Mouse (Mus musculus) liver, adult 2 months (tissue): ENCODE data around the gene Hal. TPM values are rescaled to one million over a fixed set of nuclear protein-coding genes. Genes with fewer than 3 reads are reported as not detected.

Source experiments
- DNase-seq: peaks from one replicate; pipeline ENCODE4 v3.0.0-alpha.2; 2011; ENCODE audit warnings: low read depth, low spot score; ENCODE audit errors: extremely low read depth
- H3K27ac ChIP-seq: fragments of 200-500 bp; replicated peaks from 2 replicates; pipeline ENCODE4 v1.5.1; 2012; ENCODE audit warnings: low read depth, mild to moderate bottlenecking, control low read depth, inconsistent platforms, low read length; ENCODE audit not compliant: insufficient read depth
- H3K27me3 ChIP-seq: fragments of 200-500 bp; 2 replicates; pipeline ENCODE4 v1.6.1; 2012; ENCODE audit warnings: mild to moderate bottlenecking, moderate library complexity, low read length, inconsistent platforms; ENCODE audit not compliant: control insufficient read depth, insufficient read depth
- H3K36me3 ChIP-seq: fragments of 200-500 bp; 2 replicates; pipeline ENCODE4 v1.6.1; 2012; ENCODE audit warnings: low read length, inconsistent platforms; ENCODE audit not compliant: control insufficient read depth, insufficient read depth
- H3K4me1 ChIP-seq: fragments of 200-500 bp; 2 replicates; pipeline ENCODE4 v1.6.1; 2011; ENCODE audit warnings: low read length; ENCODE audit not compliant: control insufficient read depth, insufficient read depth
- H3K4me3 ChIP-seq: fragments of 200-500 bp; 2 replicates; pipeline ENCODE4 v1.5.1; 2011; ENCODE audit warnings: low read depth, mild to moderate bottlenecking, control low read depth, low read length, moderate library complexity; ENCODE audit not compliant: insufficient read depth
- H3K79me2 ChIP-seq: fragments of 200-500 bp; 2 replicates; pipeline ENCODE4 v1.6.1; 2012; ENCODE audit warnings: inconsistent platforms, mild to moderate bottlenecking, low read length, moderate library complexity; ENCODE audit not compliant: control insufficient read depth, insufficient read depth
- H3K9ac ChIP-seq: fragments of 200-500 bp; 2 replicates; pipeline ENCODE4 v1.6.1; 2012; ENCODE audit warnings: low read depth, mild to moderate bottlenecking, control low read depth, inconsistent platforms, low read length
- CTCF ChIP-seq: fragments of 200-500 bp; IDR thresholded peaks from 2 replicates; pipeline ENCODE4 v1.5.1; 2011; ENCODE audit warnings: low read depth, low read length, control low read depth
- POLR2A ChIP-seq: fragments of 200-500 bp; IDR thresholded peaks from 2 replicates; pipeline ENCODE4 v1.6.1; 2011; ENCODE audit warnings: low read length, control low read depth; ENCODE audit not compliant: insufficient read depth; ENCODE audit errors: extremely low read depth
- WGBS: fragments of 180-500 bp; shearing (Covaris S2); methylation state at CpG from one replicate; pipeline ENCODE4 v1.1.7; 2018; 5-methylcytosine and 5-hydroxymethylcytosine counted together
- polyA plus RNA-seq: library from polyadenylated mRNA; depleted of rRNA; stranded (reverse); fragments of >200 nt; gene quantifications from 2 replicates; pipeline ENCODE4 v1.2.3, GENCODE M21; 2012
- total RNA-seq: library from RNA; depleted of rRNA; stranded (reverse); fragments of >200 nt; gene quantifications from 2 replicates; pipeline ENCODE4 v1.2.3, GENCODE M21; 2014

Hal gene
- total and polyA plus RNA-seq, 2 experiments, result 293 to 348 TPM

DNA sequence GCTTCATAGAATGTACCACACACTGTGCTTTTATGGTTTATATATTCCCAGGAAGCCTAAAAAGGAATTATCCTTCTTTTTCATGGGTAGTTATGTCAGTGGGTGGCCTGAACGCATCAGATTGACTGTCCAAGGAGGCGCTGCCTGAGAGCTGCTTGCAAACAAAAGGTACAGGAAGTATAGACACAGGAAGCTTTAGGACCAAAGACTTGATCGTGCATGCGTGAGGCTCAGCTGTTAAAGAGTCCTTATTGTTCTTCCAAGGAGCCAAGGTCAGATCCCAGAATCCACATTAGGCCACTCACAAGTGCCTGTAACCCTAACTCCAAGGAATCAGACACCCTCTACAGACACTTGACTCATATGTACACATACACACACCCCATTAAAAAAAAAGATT is 53.8 kb downstream of the Hal start:
- H3K27me3 ChIP-seq, result no peaks in the 10 kb centered on the region
- DNase-seq, result no peak
- no peaks in the 10 kb centered on the region for H3K79me2 ChIP-seq
- peaks cover 17% of the 10 kb centered on the region for H3K4me1 ChIP-seq
- TF ChIP-seq POLR2A, result no peak
- TF ChIP-seq CTCF, result no peak
- H3K27ac ChIP-seq, result peak overlapping the region; percentile 46
- H3K9ac ChIP-seq, result no peak overlapping the region
- H3K4me3 ChIP-seq, result no peak overlapping the region
- 81% methylated on average over 4 of the region's 4 CpGs for WGBS
- no peaks in the 10 kb centered on the region for H3K36me3 ChIP-seq

DNA sequence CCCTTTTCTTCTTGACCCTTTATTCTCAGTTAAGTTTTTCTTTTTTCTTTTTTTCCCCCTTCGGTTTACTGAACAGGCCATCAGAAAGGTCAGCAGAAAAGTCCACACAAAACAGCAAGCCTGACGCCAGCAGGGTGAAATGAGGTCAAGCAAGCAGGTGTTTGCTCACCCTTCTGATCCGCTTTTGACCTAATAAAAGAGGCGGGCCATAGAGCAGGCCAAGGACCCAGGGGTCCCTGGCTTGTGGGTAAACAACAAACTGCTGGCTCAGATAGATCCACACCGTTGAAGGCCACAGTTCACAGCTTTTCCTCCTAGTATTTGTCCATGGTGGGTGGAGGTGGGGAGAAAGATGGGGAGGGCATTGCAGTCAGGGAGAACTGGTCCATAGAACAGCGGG is 54.6 kb downstream of the Hal start:
- Histone ChIP-seq H3K27ac (peak overlapping the region; percentile 74), H3K27me3 (no peaks in the 10 kb centered on the region), H3K79me2 (no peaks in the 10 kb centered on the region), H3K4me3 (no peak overlapping the region), H3K36me3 (no peaks in the 10 kb centered on the region), H3K9ac (no peak overlapping the region), H3K4me1 (peaks cover 13% of the 10 kb centered on the region)
- WGBS, result 20% methylated on average over 6 of the region's 6 CpGs
- TF ChIP-seq POLR2A (no peak), CTCF (no peak)
- DNase-seq, result peak; percentile 97

DNA sequence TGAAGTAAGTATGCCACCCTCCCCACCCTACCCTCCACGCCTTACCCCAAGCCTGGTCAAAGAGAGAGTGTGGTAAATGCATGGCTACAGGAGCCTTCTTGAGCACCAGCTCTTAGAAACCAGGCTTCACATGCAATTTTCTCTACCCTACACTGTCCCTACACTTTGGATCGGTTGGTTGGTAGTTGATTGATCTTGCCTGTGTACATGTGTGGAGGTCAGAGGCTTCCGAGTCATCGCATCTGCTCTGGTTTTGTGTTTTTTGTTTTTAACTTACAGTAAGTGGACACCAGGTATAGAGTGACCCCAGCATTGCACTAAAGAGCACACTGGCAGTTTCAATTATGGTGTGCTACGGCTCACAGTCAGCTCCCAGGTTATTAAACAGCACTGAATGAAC is 55.6 kb downstream of the Hal start:
- WGBS, result 32% methylated on average over 5 of the region's 5 CpGs
- Histone ChIP-seq H3K4me3 (no peak overlapping the region), H3K27me3 (no peaks in the 10 kb centered on the region), H3K27ac (peak overlapping the region; percentile 78), H3K9ac (0 out of 2 replicates have a peak overlapping the region, but pooled peaks have one; percentile 36), H3K4me1 (peaks cover 13% of the 10 kb centered on the region), H3K36me3 (no peaks in the 10 kb centered on the region), H3K79me2 (no peaks in the 10 kb centered on the region)
- TF ChIP-seq POLR2A (no peak), CTCF (no peak)
- peak; percentile 61 for DNase-seq

DNA sequence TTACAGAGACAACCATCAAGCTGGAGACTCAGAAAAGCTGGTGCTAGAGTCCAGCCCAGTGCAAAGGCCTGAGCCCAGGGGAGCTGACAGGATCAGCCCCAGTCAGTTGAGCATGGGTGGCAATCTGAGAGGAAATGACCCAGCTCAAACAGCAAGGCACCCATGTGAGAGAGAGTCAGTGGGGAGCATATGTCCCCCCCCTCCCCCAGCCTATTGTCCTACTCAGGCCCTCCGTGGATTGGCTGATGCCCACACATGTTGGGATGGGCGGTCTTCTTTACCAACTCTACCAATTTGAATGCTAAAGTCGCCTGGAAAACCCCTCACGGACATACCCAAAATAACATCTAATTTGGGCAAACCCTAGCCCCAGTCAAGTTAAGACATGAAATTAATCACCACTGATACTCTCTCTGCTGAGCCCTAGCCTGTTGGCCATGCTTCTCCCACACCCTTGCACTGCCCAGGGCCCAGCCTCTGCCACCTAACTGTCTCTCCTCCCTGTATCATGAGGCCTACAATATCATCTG is 59.2 kb downstream of the Hal start:
- no peaks in the 10 kb centered on the region for H3K36me3 ChIP-seq
- WGBS, result 93% methylated on average over 4 of the region's 4 CpGs

DNA sequence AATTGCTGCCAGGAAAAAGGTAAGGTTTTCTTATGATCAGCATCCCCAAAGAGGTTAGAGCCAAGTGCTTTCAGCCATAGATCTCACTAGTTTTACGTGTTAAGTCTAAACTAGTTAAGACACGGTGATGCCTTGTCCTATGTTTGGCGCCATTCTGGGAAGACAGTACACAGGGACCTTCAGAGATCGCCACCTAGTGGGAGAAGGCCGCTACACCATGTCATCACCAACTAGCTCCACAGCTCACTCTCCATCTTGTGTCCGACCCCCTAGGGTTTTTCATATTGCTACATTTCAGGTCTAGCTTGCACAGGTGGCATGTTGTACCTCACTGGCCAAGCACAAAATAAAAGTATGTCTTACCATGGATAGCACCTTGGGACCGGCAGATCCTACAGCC is 60.4 kb downstream of the Hal start:
- H3K9ac ChIP-seq, result no peak overlapping the region
- 11% methylated on average over 7 of the region's 7 CpGs for WGBS
- H3K27ac ChIP-seq, result no peak overlapping the region
- H3K4me3 ChIP-seq, result no peak overlapping the region
- H3K4me1 ChIP-seq, result peaks cover 2% of the 10 kb centered on the region
- H3K79me2 ChIP-seq, result no peaks in the 10 kb centered on the region
- DNase-seq, result peak; percentile 64
- no peaks in the 10 kb centered on the region for H3K36me3 ChIP-seq
- no peak for TF ChIP-seq POLR2A
- TF ChIP-seq CTCF, result peak; percentile 93
- no peaks in the 10 kb centered on the region for H3K27me3 ChIP-seq

More for the DNA sequence above, 59.2 kb downstream of the Hal start:
- Histone ChIP-seq H3K27me3 (no peaks in the 10 kb centered on the region), H3K4me3 (no peak overlapping the region), H3K9ac (no peak overlapping the region), H3K4me1 (peaks cover 7% of the 10 kb centered on the region), H3K27ac (no peak overlapping the region), H3K79me2 (no peaks in the 10 kb centered on the region)
- DNase-seq, result no peak
- no peak for TF ChIP-seq CTCF
- no peak for TF ChIP-seq POLR2A

DNA sequence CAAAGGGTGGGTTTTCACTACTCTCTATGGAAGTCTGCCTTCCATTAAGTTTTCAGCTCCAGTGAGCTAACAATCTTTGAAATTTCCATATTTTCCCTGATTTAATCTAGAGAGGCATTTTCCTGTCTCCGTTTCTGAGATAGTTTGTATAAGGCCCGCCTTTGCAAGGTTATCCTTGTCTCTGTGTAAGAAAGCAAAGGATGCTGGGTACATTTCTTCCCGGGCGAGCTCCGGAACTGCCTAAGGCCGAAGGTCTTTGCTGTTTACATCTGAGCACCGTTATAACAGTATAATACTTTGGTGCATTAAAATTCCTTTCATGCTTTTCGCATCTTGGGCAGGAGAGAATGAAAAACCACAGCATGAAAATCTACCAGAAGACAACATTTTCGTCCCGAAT is 61.3 kb downstream of the Hal start:
- Histone ChIP-seq H3K9ac (no peak overlapping the region), H3K79me2 (no peaks in the 10 kb centered on the region), H3K27me3 (no peaks in the 10 kb centered on the region), H3K36me3 (no peaks in the 10 kb centered on the region), H3K4me3 (no peak overlapping the region), H3K4me1 (no peaks in the 10 kb centered on the region), H3K27ac (no peak overlapping the region)
- no peak for TF ChIP-seq POLR2A
- no peak for TF ChIP-seq CTCF
- 73% methylated on average over 10 of the region's 10 CpGs for whole genome bisulfite sequencing
- no peak for DNase-seq
